Mouse (Mus musculus) central nervous system, embryonic 11.5 days (tissue): ENCODE results near the gene Gm6482. TPM values are rescaled to one million over a fixed set of nuclear protein-coding genes. Genes with fewer than 3 reads are reported as not detected.

Experiments used
- polyA plus RNA-seq: library from polyadenylated mRNA; depleted of rRNA; stranded (reverse); fragments of >200 nt; gene quantifications from 2 replicates; pipeline ENCODE4 v1.2.3, GENCODE M21; 2012; rRNA removed

Gene Gm6482
- not detected in 2 replicates for polyA plus RNA-seq

GRCm38 (mm10) chr14:41408181-41408580, at the start of gene Gm6482:
Gm6482 (minus strand) TSS chr14:41408281.

GRCm38 (mm10) chr14:41453418-41453817, 45.3 kb upstream of the Gm6482 start, which contains the start of gene Gm7954:
Gm7954 (minus strand) TSS chr14:41453518.

GRCm38 (mm10) chr14:41386279-41386678, 21.8 kb downstream of the Gm6482 start, which contains the start of gene Gm7945:
Gm7945 (minus strand) TSS chr14:41386379.

Other genes starting within 250 kb of the Gm6482 start
- not detected in 2 replicates for gene Sftpd, start 223.1 kb downstream of the Gm6482 start, polyA plus RNA-seq
- 0.04 and 0.29 TPM in 2 replicates for gene Gm2832, start 129.5 kb downstream of the Gm6482 start, polyA plus RNA-seq
- not detected in 2 replicates for gene Gm5798, start 59.7 kb downstream of the Gm6482 start, polyA plus RNA-seq
- gene Gm7945, start 21.9 kb downstream of the Gm6482 start, polyA plus RNA-seq, result not detected in 2 replicates
- not detected in 2 replicates for gene Gm7954, start 45.2 kb upstream of the Gm6482 start, polyA plus RNA-seq
- not detected in 2 replicates for gene Gm3486, start 81.2 kb upstream of the Gm6482 start, polyA plus RNA-seq
- gene Gm7970, start 147.3 kb upstream of the Gm6482 start, polyA plus RNA-seq, result not detected in 2 replicates
- not detected in 2 replicates for gene 1700049E17Rik2, start 164.9 kb upstream of the Gm6482 start, polyA plus RNA-seq
- not detected in 2 replicates for gene Gm3072, start 216.3 kb upstream of the Gm6482 start, polyA plus RNA-seq
- not detected in 2 replicates for gene Gm3676, start 238.2 kb upstream of the Gm6482 start, polyA plus RNA-seq